Mouse (Mus musculus) hindbrain, postnatal 0 days (tissue): ENCODE results near the gene Fam193b. TPM values are rescaled to one million over a fixed set of nuclear protein-coding genes. Genes with fewer than 3 reads are reported as not detected.

Source experiments
- ATAC-seq: fragments of 200-750 bp; cut with Nextera tagmentation; 2 replicates; pipeline ENCODE4 v1.8.0; 2017; ENCODE audit warnings: mild to moderate bottlenecking, moderate TSS enrichment, moderate library complexity
- DNase-seq: peaks from one replicate; pipeline ENCODE4 v3.0.0-alpha.2; 2015; ENCODE audit warnings: low spot score
- H3K27ac ChIP-seq: fragments of 300-500 bp; sonication (generic); 2 replicates; pipeline ENCODE4 v1.5.1; 2014; ENCODE audit warnings: mild to moderate bottlenecking
- H3K27me3 ChIP-seq: fragments of 300-500 bp; sonication (generic); 2 replicates; pipeline ENCODE4 v1.6.1; 2014; ENCODE audit warnings: low read length, mixed read lengths; ENCODE audit not compliant: insufficient read depth
- H3K36me3 ChIP-seq: fragments of 300-500 bp; sonication (generic); 2 replicates; pipeline ENCODE4 v1.6.1; 2014; ENCODE audit warnings: low read length, mixed read lengths; ENCODE audit not compliant: insufficient read depth
- H3K4me1 ChIP-seq: fragments of 300-500 bp; sonication (generic); 2 replicates; pipeline ENCODE4 v1.6.1; 2014; ENCODE audit warnings: antibody characterized with exemption, low read length, mixed read lengths; ENCODE audit not compliant: insufficient read depth
- H3K4me2 ChIP-seq: fragments of 300-500 bp; sonication (generic); 2 replicates; pipeline ENCODE4 v1.6.1; 2014; ENCODE audit warnings: low read depth, mild to moderate bottlenecking, low read length, moderate library complexity, mixed read lengths
- H3K4me3 ChIP-seq: fragments of 300-500 bp; sonication (generic); 2 replicates; pipeline ENCODE4 v1.5.1; 2014; ENCODE audit warnings: low read length
- H3K9ac ChIP-seq: fragments of 300-500 bp; sonication (generic); replicated peaks from 2 replicates; pipeline ENCODE4 v1.6.1; 2014; ENCODE audit warnings: mild to moderate bottlenecking, low read length, moderate library complexity, mixed read lengths
- H3K9me3 ChIP-seq: fragments of 300-500 bp; sonication (generic); 2 replicates; pipeline ENCODE4 v1.6.1; 2016; ENCODE audit warnings: low read length, mixed read lengths
- CTCF ChIP-seq: IDR thresholded peaks from 2 replicates; pipeline ENCODE4 v1.5.1; 2016; ENCODE audit warnings: antibody characterized with exemption, control low read depth, low read depth
- WGBS: fragments of 180-500 bp; shearing (Covaris S2); extraction: QIAGEN DNeasy Blood & Tissue Kit; methylation state at CpG from one replicate; pipeline ENCODE4 v1.1.7; 2014; 5-methylcytosine and 5-hydroxymethylcytosine counted together
- polyA plus RNA-seq: library from polyadenylated mRNA; unstranded; fragments of >200 nt; fragmentation: Nextera tagmentation; extraction: Ambion mirVana; gene quantifications from 2 replicates; pipeline ENCODE4 v1.2.1, GENCODE M21; 2015
- total RNA-seq: library from RNA; depleted of rRNA; stranded (reverse); fragments of >200 nt; gene quantifications from 2 replicates; pipeline ENCODE4 v1.2.3, GENCODE M21; 2014

The Fam193b gene
- total and polyA plus RNA-seq, 2 experiments from 2014 or later: 38.9 to 87.5 TPM

GRCm38 (mm10) chr13:55535191-55535590 is 35.7 kb downstream of the Fam193b start:
- H3K4me3 ChIP-seq: peak overlapping the region; percentile 76
- ATAC-seq (no peak), DNase-seq (no peak)
- WGBS: 93% methylated on average over 15 of the region's 15 CpGs
- no peaks in the 10 kb centered on the region for H3K9me3 ChIP-seq
- H3K4me2 ChIP-seq: peak overlapping the region; percentile 97
- no peak overlapping the region; the same call in 1 of the 2 replicates for H3K9ac ChIP-seq
- peaks cover 50% of the 10 kb centered on the region for H3K36me3 ChIP-seq
- H3K27me3 ChIP-seq: no peaks in the 10 kb centered on the region
- H3K27ac ChIP-seq: peak overlapping the region; percentile 80; the same call in 1 of the 2 replicates
- peaks cover 10% of the 10 kb centered on the region for H3K4me1 ChIP-seq
- no peak for TF ChIP-seq CTCF

GRCm38 (mm10) chr13:55529198-55529915 is 41.6 kb downstream of the Fam193b start, which contains the start of gene Dok3:
Gene Dok3, minus strand, starts transcription at chr13:55529296.
- no peak for TF ChIP-seq CTCF
- WGBS: 82% methylated on average over 8 of the region's 8 CpGs
- DNase-seq (no peak), ATAC-seq (no peak)
- Histone ChIP-seq H3K4me3 (no peak within 1 kb of the TSS), H3K27me3 (no peaks in the 10 kb centered on the region), H3K9me3 (no peaks in the 10 kb centered on the region), H3K27ac (no peak within 1 kb of the TSS), H3K36me3 (peaks cover 41% of the 10 kb centered on the region), H3K4me2 (no peak within 1 kb of the TSS), H3K9ac (no peak within 1 kb of the TSS), H3K4me1 (no peaks in the 10 kb centered on the region)

DNA sequence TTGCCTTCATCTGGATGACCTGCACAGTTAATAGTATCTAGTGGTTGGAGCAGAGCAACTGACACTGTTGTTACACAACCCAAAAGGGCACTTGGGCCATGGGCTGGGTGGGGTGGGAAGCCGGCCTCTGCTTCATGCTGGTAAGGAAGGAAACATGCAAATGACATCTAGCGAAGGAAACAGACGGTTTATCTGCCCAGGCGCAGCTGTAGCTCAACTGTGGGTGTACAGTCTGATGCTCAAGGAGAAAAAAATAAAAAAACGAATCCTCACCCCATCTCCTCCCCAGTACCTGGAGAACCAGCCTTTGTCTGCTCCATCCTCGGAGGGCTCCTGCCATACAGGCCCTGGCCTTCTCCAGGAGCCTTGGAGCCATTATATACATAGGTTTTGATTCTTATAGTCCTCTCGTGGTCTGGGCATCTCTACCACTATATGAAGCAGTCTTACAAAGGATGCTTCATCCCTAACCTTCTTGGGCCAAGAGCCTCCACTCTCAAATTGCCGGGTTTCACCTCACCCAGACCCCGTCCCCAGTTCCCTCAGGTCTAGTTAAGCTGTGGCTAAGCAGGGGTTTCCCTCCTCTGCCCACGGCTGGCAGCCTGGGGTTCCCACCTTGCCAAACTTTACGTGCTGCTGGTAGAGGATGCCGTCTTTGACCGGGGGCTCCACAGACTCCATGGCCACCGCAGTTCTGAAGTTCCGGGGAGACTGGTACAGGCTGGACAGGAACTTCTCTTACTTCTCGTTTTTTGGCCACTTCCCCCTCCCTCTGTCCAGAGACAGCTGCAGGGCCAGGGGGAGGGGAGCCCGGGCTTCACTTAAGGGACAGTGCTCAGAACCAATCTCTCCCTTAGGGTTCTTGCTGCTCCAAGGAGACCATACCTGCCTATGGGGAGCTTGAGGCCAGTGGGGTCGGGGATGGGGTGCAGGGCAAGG is 42.8 kb downstream of the Fam193b start:
- H3K27ac ChIP-seq: no peak overlapping the region
- no peak for DNase-seq
- no peak overlapping the region for H3K4me3 ChIP-seq
- H3K4me1 ChIP-seq: no peaks in the 10 kb centered on the region
- ATAC-seq: no peak
- no peaks in the 10 kb centered on the region for H3K9me3 ChIP-seq
- H3K4me2 ChIP-seq: no peak overlapping the region
- H3K27me3 ChIP-seq: no peaks in the 10 kb centered on the region
- 81% methylated on average over 18 of the region's 18 CpGs for WGBS
- no peak for TF ChIP-seq CTCF
- H3K9ac ChIP-seq: no peak overlapping the region
- H3K36me3 ChIP-seq: peaks cover 29% of the 10 kb centered on the region

- no peak overlapping the region for H3K4me2 ChIP-seq
- H3K27me3 ChIP-seq: no peaks in the 10 kb centered on the region
- H3K4me3 ChIP-seq: no peak overlapping the region
- WGBS: 67% methylated on average over 16 of the region's 16 CpGs
- no peaks in the 10 kb centered on the region for H3K9me3 ChIP-seq
- DNase-seq (no peak), ATAC-seq (no peak)
- H3K36me3 ChIP-seq: peaks cover 22% of the 10 kb centered on the region
- H3K4me1 ChIP-seq: no peaks in the 10 kb centered on the region
- TF ChIP-seq CTCF: no peak
- no peak overlapping the region for H3K27ac ChIP-seq
- H3K9ac ChIP-seq: no peak overlapping the region
These were observed 43.7 kb downstream of the Fam193b start for GRCm38 (mm10) chr13:55527212-55527611.

DNA sequence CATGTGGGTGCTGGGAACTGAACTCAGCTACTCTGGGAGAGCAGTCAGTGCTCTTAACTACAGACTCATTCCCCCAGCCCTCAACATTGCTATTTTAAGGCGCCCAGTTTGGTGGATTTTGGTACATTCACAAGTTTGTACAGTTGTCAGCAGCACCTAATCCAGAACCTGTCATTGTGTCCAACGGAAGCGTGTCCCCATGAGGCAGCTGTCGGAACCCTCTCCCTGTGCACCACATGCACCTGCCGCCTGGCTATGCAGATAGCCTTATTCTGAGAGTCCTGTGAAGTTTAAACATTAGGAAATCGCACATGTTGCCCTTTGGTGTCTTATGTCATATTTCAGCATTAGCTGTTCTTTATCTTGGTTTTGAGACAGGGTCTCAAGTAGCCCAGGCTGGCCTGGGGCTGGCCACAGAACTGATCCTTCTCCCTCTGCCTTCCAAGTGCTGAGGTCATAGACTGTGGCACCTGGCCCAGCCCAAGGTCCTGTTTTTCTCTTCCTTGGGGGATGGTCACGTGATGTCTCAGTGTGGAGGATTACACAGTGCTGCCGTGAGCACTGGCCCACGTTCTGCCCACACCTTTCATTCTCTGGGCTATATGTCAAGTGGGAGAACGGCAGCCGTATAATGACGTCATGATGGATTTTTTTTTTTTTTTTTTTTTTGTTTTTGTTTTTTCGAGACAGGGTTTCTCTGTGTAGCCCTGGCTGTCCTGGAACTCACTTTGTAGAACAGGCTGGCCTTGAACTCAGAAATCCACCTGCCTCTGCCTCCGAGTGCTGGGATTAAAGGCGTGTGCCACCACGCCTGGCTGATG is 45.0 kb downstream of the Fam193b start:
- Histone ChIP-seq H3K4me3 (no peak overlapping the region), H3K27ac (no peak overlapping the region), H3K36me3 (peaks cover 12% of the 10 kb centered on the region), H3K9ac (no peak overlapping the region), H3K27me3 (no peaks in the 10 kb centered on the region), H3K4me2 (no peak overlapping the region), H3K9me3 (no peaks in the 10 kb centered on the region), H3K4me1 (no peaks in the 10 kb centered on the region)
- ATAC-seq (no peak), DNase-seq (no peak)
- no peak for TF ChIP-seq CTCF
- 82% methylated on average over 16 of the region's 16 CpGs for WGBS

- no peak overlapping the region for H3K4me3 ChIP-seq
- H3K4me2 ChIP-seq: no peak overlapping the region
- DNase-seq: no peak
- no peak for TF ChIP-seq CTCF
- no peaks in the 10 kb centered on the region for H3K27me3 ChIP-seq
- H3K9ac ChIP-seq: no peak overlapping the region
- no peak overlapping the region for H3K27ac ChIP-seq
- no peaks in the 10 kb centered on the region for H3K36me3 ChIP-seq
- H3K4me1 ChIP-seq: no peaks in the 10 kb centered on the region
- 93% methylated on average over 23 of the region's 23 CpGs for WGBS
- ATAC-seq: no peak
- no peaks in the 10 kb centered on the region for H3K9me3 ChIP-seq
These were observed 46.8 kb downstream of the Fam193b start for GRCm38 (mm10) chr13:55523951-55524600.
